Mouse (Mus musculus) olfactory bulb, adult 2 months (tissue): ENCODE data around the gene Gpr34.

ENCODE experiments used
- CTCF ChIP-seq: fragments of 200-500 bp; IDR thresholded peaks from 2 replicates; pipeline ENCODE4 v1.5.1; 2012; ENCODE audit warnings: low read depth, mild to moderate bottlenecking, low read length, moderate library complexity; ENCODE audit not compliant: insufficient read depth
- POLR2A ChIP-seq: fragments of 200-500 bp; IDR thresholded peaks from 2 replicates; pipeline ENCODE4 v1.6.1; 2012; ENCODE audit warnings: mild to moderate bottlenecking, low read depth, low read length, moderate library complexity; ENCODE audit not compliant: insufficient read depth

- TF ChIP-seq POLR2A (no peak), CTCF (no peak)
Measured at GRCm38 (mm10) chrX:13688356-13688755, 56.5 kb downstream of the Gpr34 start.
